Mouse (Mus musculus) B cell, adult 62 days (primary cell): ENCODE data around the gene Pet100. TPM values are rescaled to one million over a fixed set of nuclear protein-coding genes. Genes with fewer than 3 reads are reported as not detected.

Experiments
- total RNA-seq: library from RNA; stranded (reverse); gene quantifications from 4 replicates; pipeline ENCODE4 v1.2.4, GENCODE M21; 2023

The Pet100 gene
- total RNA-seq, result 61.5 to 75.3 TPM (median 69.8 TPM) in 4 replicates

DNA sequence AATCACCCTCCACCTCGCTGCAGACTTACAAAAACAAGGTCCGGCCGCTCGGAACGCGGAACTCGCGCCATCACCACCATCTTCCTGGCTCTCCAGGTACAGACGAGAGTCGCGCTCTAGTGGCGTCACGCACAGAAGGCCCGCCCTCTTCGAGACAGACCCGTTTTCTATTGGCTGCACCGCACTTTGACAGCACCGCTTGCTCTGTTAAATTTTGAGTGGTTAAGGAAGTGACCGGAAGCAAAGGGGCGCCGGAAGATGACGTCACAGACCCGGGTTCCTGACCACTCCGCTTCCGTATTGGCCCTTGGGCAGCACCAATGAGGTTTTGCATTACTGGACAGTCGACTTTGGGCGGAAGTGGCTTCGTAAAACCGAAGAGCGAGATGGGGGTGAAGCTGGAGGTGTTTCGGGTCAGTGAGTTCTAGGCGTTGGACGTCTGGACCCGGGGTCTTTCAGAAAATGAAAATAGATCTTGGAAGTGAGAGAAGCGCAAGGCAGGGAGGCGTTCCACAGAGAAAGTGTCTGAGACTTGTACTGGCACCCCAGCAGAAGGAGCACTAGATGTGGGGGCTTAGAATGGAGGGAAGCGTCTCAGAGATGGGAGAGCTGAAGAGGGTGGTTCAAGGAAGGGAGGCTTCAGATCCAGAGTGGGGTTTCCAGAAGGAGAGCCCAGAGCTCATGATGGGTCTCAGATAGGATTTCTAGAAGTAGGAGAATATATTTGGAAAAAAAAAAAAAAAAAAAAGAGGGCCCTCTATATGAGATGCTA lies at the start of gene Pet100, which contains the start of gene Xab2:
Gene Pet100 (plus strand): TSS at position 350 of the 772 bp plus-strand sequence.
Gene Xab2 (minus strand): TSS at position 118 of the 772 bp plus-strand sequence.

DNA sequence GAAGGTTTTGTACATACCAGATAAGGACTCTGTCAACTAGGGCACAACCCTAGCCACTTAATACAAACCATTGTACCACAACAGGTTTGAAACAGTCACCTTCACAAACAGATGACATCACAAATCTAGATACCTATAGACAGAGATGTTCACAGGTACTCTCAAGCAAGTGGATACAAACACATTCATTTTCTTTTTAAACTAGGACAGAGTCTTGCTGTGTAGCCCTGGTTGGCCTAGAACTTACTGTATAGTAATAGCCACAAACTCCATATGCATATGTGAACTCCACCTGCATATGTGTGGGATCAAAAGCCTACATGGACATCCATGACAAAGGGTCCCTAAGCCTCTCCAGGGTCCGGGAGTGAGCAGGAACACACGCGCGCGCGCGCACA lies 34.4 kb upstream of the Pet100 start, which contains the start of gene Camsap3:
Gene Camsap3 (plus strand): TSS at position 301 of the 398 bp plus-strand sequence.

DNA sequence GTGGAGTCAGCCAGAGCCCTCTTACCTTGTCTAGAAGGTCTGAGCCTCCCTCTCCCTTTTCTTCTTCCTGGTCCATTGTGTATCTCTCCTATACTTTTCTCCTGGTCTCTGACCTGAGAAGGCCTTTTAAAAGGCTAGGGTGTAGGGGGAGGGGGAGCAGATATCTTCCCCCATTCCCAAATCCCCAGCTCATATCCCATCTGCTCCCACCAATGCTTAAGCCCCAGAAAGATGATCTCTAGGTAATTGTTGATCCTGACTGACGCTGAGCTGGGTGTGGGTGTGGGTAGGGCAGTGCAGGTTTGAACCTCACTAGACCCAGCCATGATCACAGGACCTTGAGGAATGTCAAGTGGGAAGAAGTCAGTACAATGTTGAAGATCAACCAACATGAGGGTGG lies 4.1 kb downstream of the Pet100 start, which contains the start of gene Pcp2:
Gene Pcp2 (minus strand): TSS at position 101 of the 400 bp plus-strand sequence.

DNA sequence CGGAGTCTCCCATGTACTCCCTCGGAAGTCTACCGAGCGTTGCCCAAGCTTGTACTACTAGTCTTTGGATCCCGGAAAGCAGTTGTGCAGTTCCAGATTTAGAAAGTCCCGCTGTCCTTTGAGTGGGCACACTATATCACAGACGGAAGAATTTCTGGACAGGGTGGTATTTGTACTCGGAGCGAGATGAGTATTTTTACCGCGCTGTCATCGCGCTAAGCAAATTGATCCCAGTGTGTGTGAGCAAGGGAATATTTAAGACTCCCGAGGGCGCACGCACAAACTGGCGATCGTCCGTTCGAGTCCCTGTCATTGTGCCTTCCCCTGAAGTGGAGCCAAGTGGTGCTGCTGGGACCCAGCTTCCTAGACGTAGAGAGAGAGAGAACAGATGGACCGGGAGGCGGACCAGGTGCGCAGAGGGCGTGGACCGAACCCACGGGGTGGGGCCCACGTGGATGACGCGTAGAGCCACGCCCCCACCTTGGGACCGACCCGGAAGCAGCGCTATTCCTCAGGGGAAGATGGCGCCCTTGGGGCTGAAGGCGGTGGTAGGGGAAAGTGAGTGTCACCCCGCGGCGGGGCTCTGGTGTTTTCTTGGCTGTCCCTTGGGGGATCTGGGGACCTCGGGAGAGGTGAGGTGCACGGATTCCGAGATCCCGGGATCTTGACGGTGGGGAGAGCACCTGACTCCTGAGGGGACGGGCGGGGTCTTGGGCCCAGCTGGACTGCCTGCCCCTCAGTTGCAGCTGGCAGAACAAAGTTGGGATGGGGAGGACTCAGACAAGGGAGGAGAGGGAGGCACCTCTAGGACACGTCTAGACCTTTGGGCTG lies 9.5 kb downstream of the Pet100 start, which contains the start of gene Stxbp2:
Gene Stxbp2 (plus strand): TSS at position 309 of the 831 bp plus-strand sequence.

DNA sequence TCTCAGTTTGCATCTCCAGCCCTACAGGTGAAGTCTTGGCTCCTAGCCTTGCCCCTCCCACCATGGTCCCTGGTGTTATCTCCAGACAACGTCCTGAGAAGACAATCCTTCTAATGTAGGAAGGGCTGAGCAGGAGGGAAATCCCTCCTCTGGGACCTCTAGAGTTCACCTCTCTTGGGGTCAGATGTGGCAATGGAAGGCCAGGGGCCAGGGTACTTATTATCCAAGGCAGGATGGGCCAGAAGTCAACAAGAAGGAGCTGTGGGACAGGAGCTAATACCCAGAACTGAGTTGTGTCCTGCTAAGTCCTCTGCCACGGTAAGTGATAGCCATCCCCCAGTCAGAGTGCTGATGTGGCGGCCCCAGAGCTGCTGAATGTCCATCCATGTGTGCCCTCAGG lies 34.2 kb downstream of the Pet100 start, which contains the start of gene Retn:
Gene Retn (plus strand): TSS at position 245 of the 400 bp plus-strand sequence.

DNA sequence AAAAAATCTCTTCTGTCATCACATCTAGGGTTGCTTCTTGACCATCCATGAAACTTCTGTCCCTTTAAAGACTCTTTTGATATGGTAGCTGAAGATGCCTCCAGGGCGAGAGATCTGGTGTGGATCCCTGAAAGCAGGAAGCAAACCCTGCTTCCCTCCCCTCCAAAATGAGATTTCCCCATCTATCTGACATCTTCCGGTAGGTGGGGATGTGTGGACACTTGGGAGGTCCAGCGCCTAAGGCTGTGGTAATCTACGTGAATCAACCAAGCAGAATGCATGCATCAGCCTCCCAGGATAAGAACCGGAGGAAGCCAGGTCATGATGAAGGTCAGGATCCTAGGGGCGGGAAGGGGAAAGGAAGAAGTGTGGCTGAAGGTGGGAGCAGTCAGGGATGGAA lies 44.2 kb downstream of the Pet100 start, which contains the start of gene Mcemp1:
Gene Mcemp1 (plus strand): TSS at position 248 of the 400 bp plus-strand sequence.

DNA sequence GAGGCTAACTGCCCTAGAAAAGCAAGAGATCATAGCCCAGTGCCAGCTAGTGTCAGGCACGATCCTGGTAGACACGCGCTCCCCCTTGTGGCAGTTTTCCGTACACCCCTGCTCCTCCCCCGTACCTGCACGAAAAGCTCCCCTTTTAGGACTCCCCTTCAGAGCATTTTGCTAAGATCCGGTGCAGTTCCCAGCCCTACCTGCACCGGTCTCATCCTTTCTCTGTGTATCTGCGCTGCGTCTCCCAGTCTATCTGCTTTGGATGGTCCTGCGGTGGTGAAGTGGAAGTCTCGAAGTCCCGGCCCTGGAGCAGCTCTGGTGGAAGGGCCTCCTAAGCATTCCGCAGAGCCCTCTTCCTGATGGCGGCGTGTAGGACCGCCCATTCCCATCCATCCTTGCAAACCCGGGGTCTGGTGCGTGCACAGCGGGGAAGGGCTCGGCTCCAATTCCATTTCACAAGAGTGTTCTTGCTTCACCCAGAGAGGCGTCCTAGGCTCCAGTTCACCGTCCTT lies 50.7 kb downstream of the Pet100 start, which contains the start of gene Fcor:
Gene Fcor (minus strand): TSS at position 383 of the 512 bp plus-strand sequence.

Other genes with a start within 250 kb of the Pet100 start
- gene Arhgef18, start 228.5 kb upstream of the Pet100 start, total RNA-seq, result 236 to 278 TPM (median 251 TPM) in 4 replicates
- gene Pex11g, start 153.9 kb upstream of the Pet100 start, total RNA-seq, result 0.85 to 2.6 TPM (median 1.6 TPM) in 4 replicates
- gene Tex45, start 150.7 kb upstream of the Pet100 start, total RNA-seq, result 6.5 to 8.4 TPM (median 7.2 TPM) in 4 replicates
- 6.4 to 9.4 TPM (median 7.2 TPM) in 4 replicates for gene Zfp358, start 128.4 kb upstream of the Pet100 start, total RNA-seq
- gene Mcoln1, start 121.1 kb upstream of the Pet100 start, total RNA-seq, result 99.2 to 105 TPM (median 101 TPM) in 4 replicates
- 59.4 to 70.3 TPM (median 68.0 TPM) in 4 replicates for gene Pnpla6, start 106.2 kb upstream of the Pet100 start, total RNA-seq
- not detected in 4 replicates for gene C330021F23Rik, start 53.6 kb upstream of the Pet100 start, total RNA-seq
- gene Camsap3, start 34.3 kb upstream of the Pet100 start, total RNA-seq, result 0.30 to 0.66 TPM (median 0.60 TPM) in 3 of 4 replicates, not detected in the other
- gene Xab2, start 232 bp upstream of the Pet100 start, total RNA-seq, result 89.5 to 105 TPM (median 96.8 TPM) in 4 replicates
- not detected in 4 replicates for gene Pcp2, start 4.0 kb downstream of the Pet100 start, total RNA-seq
- 233 to 293 TPM (median 262 TPM) in 4 replicates for gene Stxbp2, start 9.4 kb downstream of the Pet100 start, total RNA-seq
- not detected in 4 replicates for gene Retn, start 34.2 kb downstream of the Pet100 start, total RNA-seq
- not detected in 4 replicates for gene Mcemp1, start 44.2 kb downstream of the Pet100 start, total RNA-seq
- gene Fcor, start 50.8 kb downstream of the Pet100 start, total RNA-seq, result not detected in 4 replicates
- gene Trappc5, start 54.8 kb downstream of the Pet100 start, total RNA-seq, result 18.8 to 23.5 TPM (median 20.7 TPM) in 4 replicates
- gene Fcer2a, start 72.6 kb downstream of the Pet100 start, total RNA-seq, result 616 to 739 TPM (median 694 TPM) in 4 replicates
- 1.3 TPM in 1 of 4 replicates, not detected in the others for gene Clec4g, start 99.1 kb downstream of the Pet100 start, total RNA-seq
- 0.81 to 1.4 TPM (median 1.2 TPM) in 4 replicates for gene Cd209a, start 127.4 kb downstream of the Pet100 start, total RNA-seq
- not detected in 4 replicates for gene Cd209e, start 232.8 kb downstream of the Pet100 start, total RNA-seq